Mouse (Mus musculus) lung, postnatal 4 days (tissue): ENCODE data around the gene Serpina11.
"Not testable (repeated sequence)": the region's sequence is repeated elsewhere in the genome, so short reads cannot be mapped to it uniquely, and the experiment has no call there.

Experiments used
- DNase-seq, 2 experiments: peaks; one replicate each; pipeline ENCODE4 v3.0.0; 2021

Gene Serpina11

GRCm38 (mm10) chr12:103969577-103970116 is 20.1 kb downstream of the Serpina11 start:
- DNase-seq: no peak

DNA sequence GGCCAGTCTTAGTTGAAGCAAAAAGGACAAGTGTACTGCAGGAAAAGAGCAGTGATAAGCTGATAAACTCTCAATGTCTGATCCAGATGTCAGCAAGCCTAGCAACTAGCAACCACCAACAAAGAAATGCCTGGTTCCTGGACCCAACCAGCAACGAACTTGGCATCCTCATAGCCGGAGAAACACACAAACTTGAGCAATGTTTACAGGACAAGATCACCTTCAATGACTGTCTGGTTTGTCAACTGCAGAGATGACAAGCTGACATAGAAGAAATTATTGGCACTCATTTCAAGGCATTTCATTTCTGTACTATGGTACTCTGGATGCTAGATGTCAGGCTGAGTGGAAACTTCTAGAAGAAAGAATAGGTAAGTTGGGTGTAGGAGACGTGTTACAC is 23.0 kb downstream of the Serpina11 start:
- DNase-seq: no peak

DNA sequence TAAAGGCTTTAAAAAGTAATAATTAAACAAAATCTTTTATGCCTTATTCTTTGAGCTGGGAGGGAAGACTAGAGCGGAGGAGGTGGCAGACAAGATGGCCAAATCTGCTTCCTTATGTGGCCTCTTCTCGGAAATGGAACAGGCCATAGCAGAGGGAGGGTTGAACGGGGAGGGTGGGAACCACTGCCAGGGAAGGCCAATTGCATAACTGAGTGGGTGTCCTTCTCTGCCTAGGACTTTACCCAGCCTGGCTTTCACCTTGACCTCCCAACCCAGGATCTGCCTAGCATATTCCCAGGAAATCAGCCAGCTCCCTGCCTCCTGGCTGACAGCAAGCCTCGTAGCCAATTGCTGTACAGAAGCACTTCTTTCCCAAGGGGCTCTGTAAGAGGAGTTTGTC is 26.5 kb downstream of the Serpina11 start:
- DNase-seq: no peak

DNA sequence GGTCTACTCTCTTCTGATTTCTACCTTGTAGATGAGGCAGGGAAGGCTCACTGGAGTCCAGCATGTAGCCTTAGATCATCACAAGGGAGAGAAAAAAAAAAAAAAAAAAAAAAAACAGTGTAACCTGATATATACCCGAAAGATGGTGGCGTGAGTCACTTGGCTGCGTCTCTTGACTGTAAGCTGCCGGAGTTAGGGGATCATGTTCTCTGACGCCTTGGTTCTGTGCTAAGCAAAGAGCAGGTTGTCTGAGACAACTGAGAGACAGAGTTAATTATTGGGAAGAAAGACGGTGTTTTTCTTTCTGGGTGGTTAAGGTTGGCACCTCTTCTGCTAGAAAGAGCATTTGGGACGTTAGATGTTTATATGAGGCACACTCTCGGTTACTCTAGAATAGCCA is 26.9 kb downstream of the Serpina11 start:
- DNase-seq: no peak

DNA sequence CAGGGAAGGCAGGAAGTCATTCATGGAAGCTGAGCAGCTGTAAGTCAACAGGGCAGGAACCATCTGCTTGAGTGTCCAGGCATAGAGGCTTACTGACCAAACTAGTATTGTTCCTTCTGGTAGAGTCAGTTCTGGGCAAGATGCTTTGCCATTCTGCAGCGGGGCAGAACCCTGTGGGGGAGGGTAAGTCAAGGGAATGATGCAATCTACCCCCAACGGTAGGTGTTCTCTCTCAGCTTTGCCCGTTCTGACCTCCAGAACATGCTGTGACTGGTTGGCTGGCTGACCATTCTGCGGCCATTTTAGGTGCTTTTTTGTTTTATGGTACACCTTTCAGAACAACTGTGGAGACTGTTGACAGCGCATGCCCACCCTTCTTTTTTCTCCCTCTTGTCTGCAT is 27.4 kb downstream of the Serpina11 start:
- no peak for DNase-seq

GRCm38 (mm10) chr12:103961716-103962115 is 28.0 kb downstream of the Serpina11 start:
- no peak for DNase-seq

DNA sequence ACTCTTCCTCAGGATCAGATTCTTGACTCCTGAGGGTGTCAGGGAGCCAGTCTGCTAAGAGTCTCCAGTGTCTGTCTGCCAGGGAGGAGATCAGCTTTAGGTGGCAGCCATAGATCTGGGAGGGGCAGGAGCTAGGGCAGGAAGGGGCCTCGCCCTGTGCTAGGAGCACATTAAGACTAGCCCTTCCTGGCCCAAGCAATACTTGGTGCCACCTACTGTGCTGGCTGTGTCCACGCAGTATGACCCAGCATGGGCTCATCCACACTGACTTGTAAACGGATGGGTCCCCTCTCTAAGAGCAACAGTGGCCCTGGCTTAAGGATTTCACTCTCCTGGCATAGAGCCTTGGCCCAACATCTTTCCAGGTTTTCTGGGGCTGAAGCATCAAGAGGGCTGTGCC is 31.0 kb downstream of the Serpina11 start, which contains the start of gene Serpina1e:
TSS of gene Serpina1e (minus strand) at position 178 of the 400 bp plus-strand sequence.
- DNase-seq: no peak

- not testable (repeated sequence) for DNase-seq
These were observed 33.2 kb downstream of the Serpina11 start for GRCm38 (mm10) chr12:103956555-103956954.

- DNase-seq: not testable (repeated sequence)
These were observed 36.8 kb downstream of the Serpina11 start for GRCm38 (mm10) chr12:103952972-103953371.

DNA sequence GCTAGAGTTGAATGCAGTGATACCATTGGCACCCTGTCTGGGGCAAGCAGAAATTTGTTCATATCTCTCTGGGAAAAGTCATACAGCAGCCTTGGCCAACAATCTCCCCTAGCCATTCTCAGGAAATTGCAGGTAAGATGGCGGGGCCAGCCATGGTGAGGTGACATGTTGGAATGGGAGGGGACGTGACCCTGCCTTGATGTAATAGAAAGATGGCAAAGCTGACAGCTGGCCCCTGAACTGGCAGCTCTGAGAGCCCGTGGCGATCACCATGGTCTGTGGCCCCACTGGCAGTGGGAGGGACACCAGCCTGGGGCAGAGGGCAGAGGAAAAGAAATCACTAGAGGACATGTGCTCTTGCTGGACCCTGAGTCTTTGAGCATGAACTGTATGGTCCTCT is 43.5 kb downstream of the Serpina11 start:
- no peak for DNase-seq
